Mouse (Mus musculus): ENCODE measurements around the gene Ovol1.

Ovol1 gene

DNA sequence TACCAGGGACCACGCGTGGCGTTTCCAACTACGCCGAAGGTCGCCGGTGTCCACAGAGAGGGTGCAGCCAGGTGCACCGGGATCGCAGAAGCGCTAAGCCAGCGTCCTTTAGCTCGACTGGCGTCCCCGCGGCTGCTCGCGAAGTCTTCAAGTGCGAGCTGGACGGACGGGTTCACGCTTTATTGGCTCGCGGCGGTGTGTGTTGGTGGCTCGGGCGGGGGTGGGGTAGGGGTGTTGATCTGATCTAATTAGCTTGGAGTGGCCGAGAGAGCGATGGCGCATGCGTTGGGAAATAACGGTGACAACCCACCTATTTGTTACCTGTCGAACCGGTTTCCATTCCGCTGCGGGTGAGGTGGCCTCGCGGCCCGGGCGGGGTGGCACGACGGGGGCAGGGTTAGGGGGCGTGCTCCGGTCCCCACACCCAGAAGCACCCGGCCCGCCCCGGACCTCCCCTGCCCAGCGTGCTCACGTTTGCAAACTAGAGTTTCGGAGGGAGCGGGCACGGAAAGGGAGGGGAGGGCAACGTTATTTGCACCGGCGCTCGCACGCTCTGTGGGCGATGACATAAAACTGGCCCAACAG is at the start of gene Ovol1:
Gene Ovol1 (minus strand): TSS at position 190 of the 585 bp plus-strand sequence.
- DNase-seq, result no peak

DNA sequence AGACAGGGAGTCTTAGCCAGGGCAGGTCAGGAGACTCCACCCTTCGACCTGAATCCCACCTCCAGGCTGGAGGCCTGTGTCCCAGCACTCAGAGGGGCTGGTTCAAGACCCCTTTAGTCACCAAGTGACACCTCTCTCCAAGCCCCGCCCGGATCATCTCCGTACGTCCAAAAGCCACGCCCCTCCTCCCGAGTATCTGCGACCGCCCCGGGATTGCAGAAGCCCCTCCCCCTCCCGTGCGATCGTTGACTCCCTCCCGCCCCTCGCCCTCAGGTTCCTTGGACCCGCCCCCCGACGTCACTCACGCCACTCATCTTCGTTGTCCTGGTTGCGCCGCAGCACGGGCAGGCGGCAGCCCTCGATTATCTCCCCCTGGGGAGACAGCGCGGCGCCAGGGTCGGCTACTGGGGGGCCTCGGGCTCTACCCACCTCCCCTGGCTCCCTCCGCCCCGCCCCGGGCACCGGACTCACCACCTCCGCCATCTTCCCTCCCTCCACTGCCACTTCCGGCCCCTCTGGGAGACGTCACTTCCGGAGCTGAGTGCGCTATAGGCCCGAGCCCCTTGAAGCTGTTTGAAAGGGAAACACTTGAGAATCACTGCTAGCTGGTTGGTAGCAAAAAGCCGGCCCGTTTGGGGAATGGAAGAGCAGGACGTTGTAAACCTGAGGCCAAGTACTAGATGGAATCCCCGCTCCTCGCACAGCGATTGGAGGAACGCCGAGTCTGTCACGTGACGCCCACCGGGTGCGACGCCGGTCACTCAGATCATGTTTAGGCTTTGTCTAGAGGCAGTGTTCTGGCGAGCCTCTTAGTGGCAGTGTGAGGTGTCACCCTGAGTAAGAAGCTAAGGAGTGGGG is 49.3 kb upstream of the Ovol1 start, which contains the start of gene Kat5:
Gene Kat5 (minus strand): TSS at position 691 of the 858 bp plus-strand sequence.
- peak; percentile 80 to 89 for DNase-seq

DNA sequence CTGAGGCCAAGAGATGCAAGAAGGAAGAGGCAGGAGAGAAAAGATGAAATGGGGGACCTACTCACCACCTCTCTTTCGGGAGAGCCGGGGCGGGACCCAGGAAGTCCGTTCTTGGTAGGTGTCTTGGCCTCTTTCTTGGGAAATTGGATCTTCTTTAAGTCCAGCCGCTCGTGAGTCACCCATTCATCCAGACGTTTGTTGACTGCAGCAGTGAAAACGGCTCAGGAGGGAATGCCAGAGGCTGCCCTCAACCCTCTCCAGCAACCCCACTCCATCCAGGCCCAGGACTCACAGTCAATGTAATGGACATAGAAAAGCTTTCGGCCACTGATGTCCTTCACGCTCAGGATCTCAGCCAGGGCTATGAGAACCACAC is 48.7 kb upstream of the Ovol1 start:
- DNase-seq, result peak in 1 of 2 experiments; percentile 11

DNA sequence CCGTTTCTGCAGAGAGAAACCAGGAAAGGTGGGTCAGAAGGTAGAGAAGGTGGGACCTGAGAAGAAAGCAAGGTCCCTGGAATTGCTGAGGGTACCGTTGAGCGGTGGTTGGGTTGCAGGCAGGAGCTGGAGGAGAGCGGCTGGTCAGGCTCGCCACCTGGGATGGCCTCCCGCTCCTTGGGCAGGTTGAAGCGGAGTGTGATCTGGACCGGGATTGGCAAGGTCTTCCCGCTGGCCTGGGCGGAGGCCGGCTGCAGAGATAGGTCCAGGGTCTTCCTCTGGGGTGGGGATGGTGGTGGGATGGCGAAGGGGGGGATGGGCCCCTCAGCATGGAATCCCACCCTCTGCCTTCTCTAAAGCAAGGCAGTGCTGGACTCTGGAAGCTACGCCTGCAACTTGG is 48.3 kb upstream of the Ovol1 start:
- no peak for DNase-seq

DNA sequence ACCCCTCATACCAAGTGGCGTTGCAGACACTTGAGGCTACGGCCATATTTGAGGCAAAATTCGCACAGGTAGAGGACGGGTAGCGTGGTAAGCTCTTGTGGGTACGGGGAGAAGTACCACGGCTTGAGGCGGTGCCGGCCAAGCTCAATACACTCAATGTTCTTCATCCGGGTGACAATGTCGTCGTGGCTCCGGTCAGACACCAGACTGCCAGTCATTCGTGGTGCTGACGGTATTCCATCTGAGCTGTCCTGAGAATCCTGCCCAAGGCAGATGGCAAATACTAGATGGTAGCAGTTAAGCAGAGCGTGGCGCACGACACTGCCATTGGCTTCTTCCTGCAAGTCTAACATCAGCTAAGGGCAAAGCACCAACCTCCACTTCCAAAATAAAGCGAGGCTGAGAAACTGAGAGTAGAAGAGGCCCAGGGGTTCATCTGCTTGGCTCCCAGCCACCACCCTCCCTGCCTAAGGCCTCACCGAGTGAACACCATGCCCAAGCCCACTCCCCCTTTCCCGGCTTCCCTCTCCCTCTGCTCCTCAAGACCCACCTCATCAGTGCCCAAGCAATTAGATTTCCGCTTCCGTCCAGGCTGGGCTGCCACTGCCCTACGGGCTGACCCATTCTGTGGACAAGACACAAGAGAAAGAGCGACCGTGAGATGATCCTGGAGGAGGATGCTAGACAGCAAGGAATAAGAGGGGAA is 47.4 kb upstream of the Ovol1 start:
- no peak for DNase-seq

DNA sequence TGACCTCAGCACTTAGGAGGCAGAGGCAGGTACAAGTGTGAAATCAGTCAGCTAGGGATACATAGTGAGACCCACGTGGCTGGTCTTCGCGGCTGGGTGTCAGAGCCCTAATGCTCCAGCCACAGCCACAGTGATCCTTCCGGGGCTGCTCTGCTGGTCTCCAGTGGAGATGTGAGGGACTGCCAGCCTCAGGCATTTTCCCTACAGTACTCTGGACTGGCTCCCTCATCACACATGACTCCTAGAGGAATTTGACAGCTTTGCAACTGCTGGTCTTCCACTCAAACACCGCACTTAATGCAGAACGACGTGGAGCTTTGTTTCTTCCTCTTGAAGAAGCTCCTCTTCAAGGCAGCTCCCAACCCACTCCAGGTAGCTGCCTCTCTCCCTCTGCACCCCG is 45.8 kb upstream of the Ovol1 start:
- DNase-seq, result no peak

DNA sequence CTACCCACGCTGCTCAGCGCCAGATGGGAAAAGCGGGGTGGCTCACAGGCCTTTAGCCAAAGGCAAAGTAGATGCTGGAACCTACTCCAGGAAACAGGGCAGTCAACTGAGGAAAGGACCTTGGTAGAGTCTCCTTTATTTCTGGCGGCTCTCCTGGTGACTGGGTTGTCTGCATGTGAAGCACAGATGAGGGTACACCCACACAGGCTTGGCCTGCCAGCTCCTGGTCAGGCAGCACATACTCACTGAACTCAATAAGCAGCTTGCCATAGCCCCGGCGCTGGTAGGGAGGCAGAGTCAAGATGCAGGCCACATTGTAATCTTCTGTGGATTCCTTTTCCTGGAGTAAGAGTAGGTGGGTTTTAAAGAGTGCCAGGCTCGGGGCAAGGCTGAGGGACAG is 44.7 kb upstream of the Ovol1 start:
- no peak for DNase-seq

DNA sequence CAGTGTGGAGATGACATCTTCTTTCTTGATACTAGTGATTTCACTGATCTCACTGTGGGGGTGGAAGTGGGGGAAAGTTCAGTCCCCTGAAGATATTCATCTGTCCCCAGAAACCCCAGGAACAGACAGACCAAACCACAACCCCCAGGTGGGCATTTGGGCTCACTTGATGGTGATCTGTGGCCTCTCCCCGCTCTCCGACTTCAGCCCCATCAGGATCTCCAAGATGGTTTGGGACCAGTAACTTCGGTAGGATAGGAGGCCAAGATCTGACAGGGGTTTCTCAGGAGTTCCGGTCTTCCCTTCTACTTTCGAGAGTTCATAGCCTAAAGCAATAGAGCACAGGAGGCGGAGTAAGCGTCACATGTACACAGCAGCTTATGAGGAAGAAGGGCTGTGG is 43.2 kb upstream of the Ovol1 start:
- no peak for DNase-seq

DNA sequence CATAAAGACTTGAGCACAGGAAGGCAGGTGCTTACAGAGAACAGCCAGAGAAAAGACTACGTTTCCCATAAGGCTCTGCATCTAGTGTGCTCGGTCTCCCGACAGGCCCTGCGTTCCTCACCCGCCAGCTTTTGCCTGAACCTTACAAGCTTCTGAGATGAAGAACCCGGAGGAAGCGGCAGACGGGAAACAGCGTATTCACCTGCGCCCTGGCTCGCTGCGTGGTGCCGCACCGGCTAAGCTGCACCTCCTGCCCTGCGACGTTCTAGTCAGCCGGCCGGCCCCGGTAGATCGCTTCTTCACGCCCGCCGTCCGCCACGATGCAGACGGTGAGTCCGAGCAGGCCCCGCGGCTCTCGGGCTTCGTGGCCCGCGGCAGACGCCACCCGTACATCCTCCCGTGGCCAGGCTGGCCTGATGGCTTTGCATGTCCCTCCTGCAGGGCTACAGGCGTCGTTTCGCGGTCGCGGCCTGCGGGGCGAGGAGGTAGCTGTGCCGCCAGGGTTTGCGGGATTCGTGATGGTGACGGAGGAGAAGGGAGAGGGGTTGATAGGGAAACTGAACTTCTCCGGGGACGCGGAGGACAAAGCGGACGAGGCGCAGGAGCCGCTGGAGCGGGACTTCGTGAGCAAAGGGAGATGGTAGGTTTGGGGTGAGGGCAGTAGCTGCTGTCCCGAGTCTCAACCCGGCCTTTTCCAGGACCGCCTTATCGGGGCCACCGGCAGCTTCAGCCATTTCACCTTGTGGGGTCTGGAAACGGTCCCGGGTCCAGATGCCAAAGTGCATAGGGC is 41.5 kb upstream of the Ovol1 start, which contains the start of gene Rnaseh2c:
Gene Rnaseh2c (plus strand): TSS at position 122 of the 790 bp plus-strand sequence.
- peak; percentile 78 to 83 for DNase-seq

DNA sequence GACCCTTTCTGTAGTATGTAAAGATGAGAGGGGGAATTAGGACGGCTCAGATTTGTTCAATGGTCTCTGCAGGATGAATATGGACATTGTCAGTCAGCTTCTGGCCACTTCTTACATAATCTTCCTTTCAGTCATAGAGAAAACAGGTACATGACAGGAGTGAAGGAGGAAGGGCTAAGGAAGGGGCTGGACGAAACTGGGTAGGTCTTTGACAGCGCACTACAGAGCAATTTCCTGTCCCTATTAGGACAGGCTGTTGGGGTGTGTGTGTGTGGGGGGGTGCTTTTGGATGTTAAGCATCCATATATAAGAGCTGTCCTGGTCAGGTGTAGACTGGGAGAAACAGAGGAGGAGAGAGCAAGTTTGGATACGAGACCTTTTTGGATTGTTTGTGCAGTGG is 38.8 kb upstream of the Ovol1 start:
- DNase-seq, result no peak

DNA sequence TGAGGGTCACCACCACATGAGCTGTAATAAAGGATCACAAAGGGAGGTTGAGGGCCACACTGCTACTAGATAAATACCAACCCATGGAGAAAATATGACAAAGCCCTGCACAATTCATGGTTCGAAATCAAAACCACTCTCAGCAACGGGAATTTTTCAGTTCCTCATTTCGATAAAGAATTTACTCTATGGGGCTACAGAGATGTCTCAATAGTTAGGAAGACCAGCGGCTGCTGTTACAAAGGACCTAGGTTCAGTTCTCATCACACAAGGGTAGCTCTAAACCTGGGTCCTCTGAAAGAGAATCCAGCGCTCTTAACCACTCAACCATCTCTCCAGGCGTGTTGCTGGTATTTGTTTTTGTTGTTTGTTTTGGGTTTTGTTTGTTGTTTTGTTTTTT is 31.4 kb upstream of the Ovol1 start:
- DNase-seq, result no peak

DNA sequence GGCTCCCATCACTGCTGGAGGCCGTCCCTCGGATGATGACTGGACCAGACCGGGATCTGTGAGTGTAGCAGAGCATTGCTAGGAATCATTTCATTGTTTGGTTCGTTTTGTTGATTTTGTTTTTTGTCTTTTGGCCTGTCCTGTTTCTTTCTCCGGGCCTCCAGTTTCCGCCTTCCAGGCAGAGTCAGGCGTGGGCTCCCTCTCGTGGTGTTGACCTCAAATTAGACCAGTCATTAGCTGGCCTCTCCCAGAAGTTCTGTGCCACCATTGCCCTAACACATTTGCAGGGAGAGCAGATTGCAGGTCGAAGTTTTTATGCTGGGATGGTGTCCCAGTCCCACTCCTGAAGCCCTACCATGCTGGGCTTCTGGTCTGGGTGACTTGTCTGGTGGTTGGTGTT is 28.7 kb upstream of the Ovol1 start:
- no peak for DNase-seq

DNA sequence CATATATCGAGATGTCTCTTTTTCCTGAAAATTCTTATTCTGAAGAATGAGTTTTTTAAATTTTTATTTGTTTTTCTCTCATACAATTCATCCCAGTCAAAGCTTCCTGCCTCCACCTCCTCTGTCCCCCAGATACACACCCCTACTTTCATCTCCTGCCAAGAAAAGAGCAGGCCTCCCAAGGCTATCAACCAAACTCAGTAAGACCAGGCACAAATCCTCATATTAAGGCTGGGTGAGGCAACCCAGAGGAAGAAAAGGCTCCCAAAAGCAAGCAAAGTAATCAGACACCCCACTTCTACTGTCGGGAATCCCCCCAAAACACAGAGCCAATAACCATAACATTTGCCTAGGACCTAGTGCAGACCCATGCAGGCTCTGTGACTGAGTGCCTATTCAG is 21.5 kb upstream of the Ovol1 start:
- no peak for DNase-seq

DNA sequence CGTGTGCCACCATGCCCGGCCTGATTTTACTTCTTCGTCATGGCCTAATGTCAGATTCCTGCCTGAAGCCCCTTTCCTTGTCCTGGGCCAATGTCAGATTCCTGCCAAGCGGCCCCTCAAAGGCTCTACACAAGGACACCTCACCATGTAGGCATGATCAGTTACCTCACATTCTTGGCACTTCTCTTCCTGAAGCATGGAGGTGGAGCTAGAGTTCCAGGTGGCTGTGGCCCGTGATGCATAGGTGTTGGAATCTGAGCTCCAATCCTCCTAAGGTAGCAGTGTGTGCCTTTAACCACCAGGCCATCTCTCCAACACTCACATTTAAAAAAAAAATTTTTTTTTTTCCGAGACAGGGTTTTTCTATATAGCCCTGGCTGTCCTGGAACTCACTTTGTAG is 20.3 kb upstream of the Ovol1 start:
- DNase-seq, result no peak

DNA sequence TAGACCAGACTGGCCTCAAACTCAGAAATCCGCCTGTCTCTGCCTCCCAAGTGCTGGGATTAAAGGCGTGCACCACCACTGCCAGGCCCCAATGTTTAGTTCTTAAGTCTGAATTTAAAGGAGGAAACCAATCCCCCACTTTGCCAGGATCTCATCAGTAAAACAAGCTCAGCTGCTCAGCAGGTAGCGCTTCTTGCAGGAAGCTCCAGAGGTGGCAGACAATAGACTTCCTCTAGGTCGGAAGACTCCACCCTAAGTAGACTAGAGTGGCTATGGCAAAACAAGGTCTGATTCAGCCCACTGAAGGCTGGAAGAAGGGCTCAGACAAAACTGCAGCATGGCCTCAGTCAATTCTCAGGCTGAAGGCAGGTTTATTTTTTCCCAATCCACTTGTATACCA is 19.5 kb upstream of the Ovol1 start:
- DNase-seq, result no peak

DNA sequence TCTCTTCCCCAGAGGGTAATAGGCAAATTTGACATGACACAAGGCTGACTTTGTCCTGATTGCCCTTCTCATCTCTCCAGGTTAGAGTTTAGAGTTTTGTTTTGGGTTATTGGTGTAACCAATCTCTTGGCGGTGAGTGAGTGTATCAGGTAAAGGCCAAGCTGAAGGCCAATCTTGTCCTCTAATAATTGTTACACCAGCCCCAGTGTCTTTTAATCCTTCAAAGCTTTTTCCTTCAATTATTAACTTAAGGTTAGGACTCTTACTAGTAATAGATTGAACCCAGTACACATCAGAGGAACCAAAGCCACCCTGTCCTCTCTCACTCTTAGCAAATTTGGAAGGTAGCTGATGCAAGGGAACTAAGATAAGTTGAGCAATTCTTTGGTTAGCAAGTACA is 14.9 kb upstream of the Ovol1 start:
- no peak for DNase-seq

DNA sequence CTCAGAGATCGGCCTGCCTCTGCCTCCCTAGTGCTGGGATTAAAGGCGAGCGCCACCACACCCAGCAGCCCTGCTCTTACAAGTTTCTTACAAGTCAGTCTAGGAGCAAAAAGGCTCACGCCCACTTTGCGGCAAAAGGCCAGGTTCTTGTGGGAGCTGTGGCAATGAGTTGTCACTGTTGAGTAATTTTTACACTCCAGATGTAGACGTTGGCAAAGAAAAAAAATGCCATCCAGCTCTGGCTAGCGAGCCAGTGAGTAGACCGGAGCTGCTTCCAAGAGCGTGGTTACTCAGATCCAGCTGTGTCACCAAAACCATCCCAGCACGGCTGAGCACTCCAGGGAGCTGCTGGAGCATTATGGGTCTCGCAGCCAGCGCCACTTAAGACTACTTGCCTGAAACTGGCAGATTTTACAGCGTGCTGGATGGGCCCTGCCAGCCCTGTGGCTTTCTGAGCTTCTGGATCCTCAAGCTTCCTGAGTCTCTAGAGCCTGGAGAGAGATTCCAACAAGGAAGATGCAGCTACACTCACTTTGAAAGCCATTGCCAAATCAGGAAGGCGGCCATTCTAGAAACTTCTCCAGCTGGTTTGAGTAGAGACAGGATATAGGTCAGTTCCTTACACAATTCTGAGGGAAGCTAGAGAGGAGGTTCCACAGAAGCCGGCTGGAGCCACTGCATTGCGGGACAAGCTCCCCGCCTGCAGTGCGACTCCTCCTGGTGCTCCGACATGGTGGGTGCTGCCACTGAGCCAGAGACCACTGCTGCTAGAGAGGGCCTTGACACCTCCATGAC is 12.1 kb upstream of the Ovol1 start:
- peak in 1 of 2 experiments; percentile 27 for DNase-seq

DNA sequence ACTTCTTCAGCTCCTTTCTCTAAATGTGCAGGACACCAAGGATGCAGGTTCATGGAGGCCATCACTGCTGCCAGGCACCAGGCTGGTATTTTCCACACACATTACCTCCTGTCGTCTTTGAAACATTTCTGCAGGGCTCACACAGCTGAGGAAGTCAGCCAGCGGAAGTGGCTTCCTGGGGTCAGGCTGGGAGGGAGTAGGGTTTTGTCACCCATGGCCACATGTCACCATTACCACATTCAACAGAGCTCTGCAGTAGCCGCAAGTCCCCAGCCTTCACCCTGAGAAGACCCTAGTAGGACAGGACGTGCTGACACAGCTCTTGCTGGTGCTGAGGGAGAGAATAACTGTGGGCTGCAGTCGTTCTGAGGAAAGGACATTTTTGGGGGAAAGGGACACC is 11.4 kb upstream of the Ovol1 start:
- DNase-seq, result peak; percentile 38 to 54

DNA sequence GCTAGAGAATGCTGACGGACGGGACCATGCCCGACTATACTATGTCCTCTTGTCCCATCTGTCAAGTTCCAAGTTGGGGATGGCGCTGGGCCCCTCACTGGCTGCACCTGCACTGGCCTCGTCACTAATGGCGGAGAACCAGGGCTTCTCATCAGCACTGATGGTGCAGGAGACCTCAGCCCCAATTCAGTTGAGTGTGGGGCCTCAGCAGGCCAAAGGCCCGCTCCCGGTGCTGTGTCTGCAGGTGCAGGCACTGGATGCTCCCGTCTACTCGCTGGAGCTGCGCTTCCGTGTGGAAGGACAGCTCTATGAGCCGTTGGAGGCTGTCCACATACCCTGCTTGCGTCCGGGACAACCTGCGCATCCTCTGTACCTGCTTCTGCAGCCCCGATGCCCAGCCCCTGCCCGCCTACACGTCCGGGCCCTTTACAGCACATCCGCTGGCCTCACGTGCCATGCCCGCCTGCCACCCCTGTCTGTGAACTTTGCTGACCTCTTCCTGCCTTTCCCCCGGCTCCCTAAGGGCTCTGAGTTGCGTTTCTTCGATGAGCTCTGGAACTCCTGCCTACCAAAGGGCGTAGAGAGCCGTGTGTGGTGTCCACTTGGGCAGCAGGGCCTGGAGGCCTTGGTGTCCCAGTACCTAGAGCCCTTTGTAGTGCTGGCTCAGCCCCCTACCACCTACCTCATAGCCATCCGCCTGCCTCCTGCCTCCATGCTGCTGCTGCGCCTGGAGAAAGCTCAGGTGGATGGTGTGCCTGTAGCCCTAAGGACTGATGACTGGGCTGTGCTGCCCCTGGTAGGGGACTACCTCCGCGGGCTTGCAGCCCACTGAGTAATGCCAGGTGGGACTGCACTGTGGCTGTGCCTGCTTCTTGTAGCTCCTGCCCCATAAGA is 10.2 kb upstream of the Ovol1 start:
- no peak for DNase-seq

DNA sequence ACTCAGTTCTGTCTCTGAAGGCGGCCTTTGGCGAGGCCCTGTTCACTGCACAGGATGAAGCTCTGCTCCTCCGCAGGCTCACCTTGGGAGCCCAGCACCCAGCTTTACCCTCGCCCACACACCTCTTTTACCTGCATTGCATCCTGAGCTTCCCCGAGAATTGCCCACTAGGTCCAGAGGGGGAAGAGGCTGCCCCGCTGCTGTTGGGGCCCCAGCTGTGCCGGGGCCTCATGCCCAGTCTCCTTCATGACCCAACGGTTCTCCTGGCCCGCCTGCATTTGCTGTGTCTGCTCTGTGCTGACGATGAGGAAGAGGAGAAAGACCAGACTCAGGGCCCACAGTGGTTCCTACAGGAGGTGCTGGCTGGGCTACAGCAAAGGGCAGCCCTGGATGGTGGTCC is 9.1 kb upstream of the Ovol1 start:
- no peak for DNase-seq
